Mouse (Mus musculus) forebrain, embryonic 14.5 days (tissue): ENCODE data around the gene Noto. TPM values are rescaled to one million over a fixed set of nuclear protein-coding genes. Genes with fewer than 3 reads are reported as not detected.

Source experiments
- ATAC-seq: fragments of 200-750 bp; cut with Nextera tagmentation; 2 replicates; pipeline ENCODE4 v1.8.0; 2017; ENCODE audit warnings: mild to moderate bottlenecking, moderate library complexity
- DNase-seq: peaks from one replicate; pipeline ENCODE4 v3.0.0-alpha.2; 2015; ENCODE audit warnings: low spot score
- H3K27ac ChIP-seq: fragments of 300-500 bp; sonication (generic); 2 replicates; pipeline ENCODE4 v1.5.1; 2014; ENCODE audit warnings: low read depth, mild to moderate bottlenecking, control low read depth, low read length, moderate library complexity
- H3K27me3 ChIP-seq: fragments of 300-500 bp; sonication (generic); replicated peaks from 2 replicates; pipeline ENCODE4 v1.6.1; 2014; ENCODE audit warnings: low read length, control low read depth, mixed read lengths; ENCODE audit not compliant: control insufficient read depth, insufficient read depth
- H3K36me3 ChIP-seq: fragments of 300-500 bp; sonication (generic); 2 replicates; pipeline ENCODE4 v1.6.1; 2014; ENCODE audit warnings: low read length, control low read depth; ENCODE audit not compliant: control insufficient read depth, insufficient read depth
- H3K4me1 ChIP-seq: fragments of 300-500 bp; sonication (generic); 2 replicates; pipeline ENCODE4 v1.6.1; 2014; ENCODE audit warnings: antibody characterized with exemption, low read length, control low read depth; ENCODE audit not compliant: control insufficient read depth, insufficient read depth
- H3K4me2 ChIP-seq: fragments of 300-500 bp; sonication (generic); 2 replicates; pipeline ENCODE4 v1.6.1; 2014; ENCODE audit warnings: mild to moderate bottlenecking, control low read depth, low read length
- H3K4me3 ChIP-seq: fragments of 300-500 bp; sonication (generic); 2 replicates; pipeline ENCODE4 v1.5.1; 2014; ENCODE audit warnings: low read depth, low read length, control low read depth
- H3K9ac ChIP-seq: fragments of 300-500 bp; sonication (generic); 2 replicates; pipeline ENCODE4 v1.6.1; 2014; ENCODE audit warnings: mild to moderate bottlenecking, low read length, control low read depth, moderate library complexity
- H3K9me3 ChIP-seq: fragments of 300-500 bp; sonication (generic); replicated peaks from 2 replicates; pipeline ENCODE4 v1.6.1; 2016; ENCODE audit warnings: low read length, control low read depth, mixed read lengths; ENCODE audit not compliant: control insufficient read depth
- WGBS: fragments of 180-500 bp; shearing (Covaris S2); extraction: QIAGEN DNeasy Blood & Tissue Kit; methylation state at CpG from one replicate; pipeline ENCODE4 v1.1.7; 2014; 5-methylcytosine and 5-hydroxymethylcytosine counted together
- polyA plus RNA-seq: library from polyadenylated mRNA; unstranded; fragments of >200 nt; fragmentation: Nextera tagmentation; extraction: Ambion mirVana; gene quantifications from 2 replicates; pipeline ENCODE4 v1.2.1, GENCODE M21; 2014

The Noto gene
- polyA plus RNA-seq, 1 experiment from 2014 or later, result not detected

- H3K4me2 ChIP-seq, result no peak overlapping the region
- no peaks in the 10 kb centered on the region; the same call in 1 of the 2 replicates for H3K36me3 ChIP-seq
- ATAC-seq, result no peak
- H3K27ac ChIP-seq, result no peak overlapping the region
- H3K4me3 ChIP-seq, result no peak overlapping the region
- no peaks in the 10 kb centered on the region for H3K9me3 ChIP-seq
- WGBS, result 44% methylated on average over 14 of the region's 14 CpGs
- no peaks in the 10 kb centered on the region for H3K4me1 ChIP-seq
- H3K9ac ChIP-seq, result no peak overlapping the region
- H3K27me3 ChIP-seq, result peaks cover 5% of the 10 kb centered on the region; the same call in 1 of the 2 replicates
- DNase-seq, result no peak
Measured at GRCm38 (mm10) chr6:85478416-85478815, 54.7 kb downstream of the Noto start.

Other genes starting within 250 kb of the Noto start
- 61.3 and 68.6 TPM in 2 replicates for gene Emx1, start 236.4 kb upstream of the Noto start, polyA plus RNA-seq
- 15.2 and 15.7 TPM in 2 replicates for gene Sfxn5, start 90.5 kb upstream of the Noto start, polyA plus RNA-seq
- gene Rab11fip5, start 49.3 kb upstream of the Noto start, polyA plus RNA-seq, result 9.2 and 12.7 TPM in 2 replicates
- 37.2 and 41.3 TPM in 2 replicates for gene Smyd5, start 8.1 kb downstream of the Noto start, polyA plus RNA-seq
- gene Cct7, start 27.6 kb downstream of the Noto start, polyA plus RNA-seq, result 727 and 759 TPM in 2 replicates
- gene Pradc1, start 28.1 kb downstream of the Noto start, polyA plus RNA-seq, result 22.4 and 25.2 TPM in 2 replicates
- 4.7 and 5.4 TPM in 2 replicates for gene Fbxo41, start 79.1 kb downstream of the Noto start, polyA plus RNA-seq
- gene Egr4, start 89.7 kb downstream of the Noto start, polyA plus RNA-seq, result not detected in 2 replicates
- 3.8 and 4.3 TPM in 2 replicates for gene Alms1, start 163.6 kb downstream of the Noto start, polyA plus RNA-seq